Mouse (Mus musculus) hindbrain, embryonic 16.5 days (tissue): ENCODE results near the gene Uba52. TPM values are rescaled to one million over a fixed set of nuclear protein-coding genes. Genes with fewer than 3 reads are reported as not detected.

ENCODE experiments used
- ATAC-seq: fragments of 200-750 bp; cut with Nextera tagmentation; 2 replicates; pipeline ENCODE4 v1.8.0; 2017; ENCODE audit warnings: moderate TSS enrichment, moderate library complexity
- H3K27ac ChIP-seq: fragments of 300-500 bp; sonication (generic); 2 replicates; pipeline ENCODE4 v1.5.1; 2014; ENCODE audit warnings: low read depth, mild to moderate bottlenecking, control low read depth, low read length, moderate library complexity
- H3K27me3 ChIP-seq: fragments of 300-500 bp; sonication (generic); replicated peaks from 2 replicates; pipeline ENCODE4 v1.6.1; 2014; ENCODE audit warnings: low read length; ENCODE audit not compliant: control insufficient read depth, insufficient read depth
- H3K36me3 ChIP-seq: fragments of 300-500 bp; sonication (generic); 2 replicates; pipeline ENCODE4 v1.6.1; 2014; ENCODE audit warnings: mild to moderate bottlenecking, low read length, moderate library complexity, mixed read lengths; ENCODE audit not compliant: control insufficient read depth, insufficient read depth
- H3K4me1 ChIP-seq: fragments of 300-500 bp; sonication (generic); 2 replicates; pipeline ENCODE4 v1.6.1; 2014; ENCODE audit warnings: low read depth, low read length; ENCODE audit not compliant: control insufficient read depth, insufficient read depth
- H3K4me2 ChIP-seq: fragments of 300-500 bp; sonication (generic); 2 replicates; pipeline ENCODE4 v1.6.1; 2014; ENCODE audit warnings: mild to moderate bottlenecking, low read length, control low read depth, moderate library complexity
- H3K4me3 ChIP-seq: fragments of 300-500 bp; sonication (generic); 2 replicates; pipeline ENCODE4 v1.5.1; 2014; ENCODE audit warnings: mild to moderate bottlenecking, low read length, control low read depth, moderate library complexity
- H3K9ac ChIP-seq: fragments of 300-500 bp; sonication (generic); 2 replicates; pipeline ENCODE4 v1.6.1; 2014; ENCODE audit warnings: low read depth, mild to moderate bottlenecking, control low read depth, low read length, moderate library complexity
- H3K9me3 ChIP-seq: fragments of 300-500 bp; sonication (generic); 2 replicates; pipeline ENCODE4 v1.6.1; 2014; ENCODE audit warnings: mild to moderate bottlenecking, low read length, moderate library complexity; ENCODE audit not compliant: control insufficient read depth
- WGBS: fragments of 180-500 bp; shearing (Covaris S2); extraction: QIAGEN DNeasy Blood & Tissue Kit; methylation state at CpG from one replicate; pipeline ENCODE4 v1.1.7; 2014; 5-methylcytosine and 5-hydroxymethylcytosine counted together
- polyA plus RNA-seq: library from polyadenylated mRNA; unstranded; fragments of >200 nt; fragmentation: Nextera tagmentation; extraction: Ambion mirVana; gene quantifications from 2 replicates; pipeline ENCODE4 v1.2.1, GENCODE M21; 2015

Gene Uba52
- polyA plus RNA-seq, 1 experiment from 2014 or later: 576 TPM

- ATAC-seq: no peak
- H3K9ac ChIP-seq: peak within 1 kb of the TSS; percentile 33
- under 1% methylated on average over 55 of the region's 93 CpGs for WGBS
- no peaks in the 10 kb centered on the region for H3K36me3 ChIP-seq
- H3K4me2 ChIP-seq: peak within 1 kb of the TSS; percentile 55
- no peaks in the 10 kb centered on the region for H3K9me3 ChIP-seq
- H3K27ac ChIP-seq: no peak within 1 kb of the TSS
- peak within 1 kb of the TSS; percentile 31 for H3K4me3 ChIP-seq
- peaks cover 80% of the 10 kb centered on the region for H3K27me3 ChIP-seq
- peaks cover 41% of the 10 kb centered on the region for H3K4me1 ChIP-seq
Measured at GRCm38 (mm10) chr8:70492664-70493640, 17.6 kb downstream of the Uba52 start, which contains the start of gene Crlf1. Gene Crlf1 (plus strand): TSS chr8:70493158.

- WGBS: 2% methylated on average over 20 of the region's 20 CpGs
Measured at GRCm38 (mm10) chr8:70490880-70491495, 19.6 kb downstream of the Uba52 start.

GRCm38 (mm10) chr8:70490061-70490879 lies 20.3 kb downstream of the Uba52 start:
- ATAC-seq: no peak
- peaks cover 48% of the 10 kb centered on the region for H3K4me1 ChIP-seq
- H3K4me3 ChIP-seq: no peak overlapping the region
- WGBS: 6% methylated on average over 10 of the region's 10 CpGs
- no peaks in the 10 kb centered on the region for H3K9me3 ChIP-seq
- no peak overlapping the region for H3K27ac ChIP-seq
- H3K27me3 ChIP-seq: peaks cover 60% of the 10 kb centered on the region
- no peak overlapping the region for H3K9ac ChIP-seq
- no peaks in the 10 kb centered on the region for H3K36me3 ChIP-seq
- H3K4me2 ChIP-seq: no peak overlapping the region

More at GRCm38 (mm10) chr8:70490880-70491495, 19.6 kb downstream of the Uba52 start:
- H3K4me3 ChIP-seq: no peak overlapping the region
- H3K9me3 ChIP-seq: no peaks in the 10 kb centered on the region
- H3K4me2 ChIP-seq: no peak overlapping the region
- ATAC-seq: no peak
- peaks cover 67% of the 10 kb centered on the region for H3K27me3 ChIP-seq
- peaks cover 50% of the 10 kb centered on the region for H3K4me1 ChIP-seq
- H3K27ac ChIP-seq: no peak overlapping the region
- H3K36me3 ChIP-seq: no peaks in the 10 kb centered on the region
- H3K9ac ChIP-seq: no peak overlapping the region

- H3K4me2 ChIP-seq: no peak overlapping the region; the same call in 1 of the 2 replicates
- H3K27ac ChIP-seq: no peak overlapping the region
- peak overlapping the region; percentile 36; the same call in 1 of the 2 replicates for H3K9ac ChIP-seq
- peaks cover 58% of the 10 kb centered on the region for H3K27me3 ChIP-seq
- no peaks in the 10 kb centered on the region for H3K36me3 ChIP-seq
- no peaks in the 10 kb centered on the region for H3K9me3 ChIP-seq
- H3K4me3 ChIP-seq: 0 out of 2 replicates have a peak overlapping the region, but pooled peaks have one; percentile 13
- H3K4me1 ChIP-seq: peaks cover 43% of the 10 kb centered on the region
- WGBS: under 1% methylated on average over 27 of the region's 41 CpGs
- ATAC-seq: no peak
Measured at GRCm38 (mm10) chr8:70489576-70489975, 21.0 kb downstream of the Uba52 start.

- 5% methylated on average over 14 of the region's 14 CpGs for WGBS
- no peak for ATAC-seq
- Histone ChIP-seq H3K36me3 (peaks cover 4% of the 10 kb centered on the region; the same call in 1 of the 2 replicates), H3K4me2 (no peak overlapping the region; the same call in 1 of the 2 replicates), H3K4me3 (peak overlapping the region; percentile 13; the same call in 1 of the 2 replicates), H3K4me1 (peaks cover 39% of the 10 kb centered on the region), H3K27me3 (peaks cover 58% of the 10 kb centered on the region), H3K9me3 (no peaks in the 10 kb centered on the region), H3K27ac (no peak overlapping the region), H3K9ac (no peak overlapping the region)
Measured at GRCm38 (mm10) chr8:70488931-70489470, 21.6 kb downstream of the Uba52 start.

- 2% methylated on average over 50 of the region's 55 CpGs for WGBS
- ATAC-seq: no peak
- Histone ChIP-seq H3K4me2 (peak overlapping the region; percentile 72), H3K27ac (no peak overlapping the region), H3K9ac (peak overlapping the region; percentile 54), H3K27me3 (peaks cover 53% of the 10 kb centered on the region), H3K4me3 (peak overlapping the region; percentile 32), H3K4me1 (peaks cover 31% of the 10 kb centered on the region), H3K36me3 (peaks cover 6% of the 10 kb centered on the region; the same call in 1 of the 2 replicates), H3K9me3 (no peaks in the 10 kb centered on the region)
Measured at GRCm38 (mm10) chr8:70487993-70488796, 22.4 kb downstream of the Uba52 start.

- 4% methylated on average over 32 of the region's 33 CpGs for WGBS
- peak within 1 kb of the TSS; percentile 89 for H3K9ac ChIP-seq
- H3K9me3 ChIP-seq: no peaks in the 10 kb centered on the region
- peak within 1 kb of the TSS; percentile 45; the same call in 1 of the 2 replicates for H3K27ac ChIP-seq
- ATAC-seq: peak; percentile 73
- H3K4me1 ChIP-seq: peaks cover 22% of the 10 kb centered on the region
- H3K36me3 ChIP-seq: peaks cover 6% of the 10 kb centered on the region; the same call in 1 of the 2 replicates
- H3K4me2 ChIP-seq: peak within 1 kb of the TSS; percentile 72
- H3K27me3 ChIP-seq: peaks cover 48% of the 10 kb centered on the region
- peak within 1 kb of the TSS; percentile 60 for H3K4me3 ChIP-seq
Measured at GRCm38 (mm10) chr8:70486941-70487520, 23.6 kb downstream of the Uba52 start, which contains the start of gene Tmem59l. Gene Tmem59l (minus strand): TSS chr8:70487358.
